Mouse (Mus musculus): ENCODE data around the gene Atp13a5.
A peak's percentile ranks its signal among the peaks of the same experiment; 100 is the strongest.

The Atp13a5 gene

DNA sequence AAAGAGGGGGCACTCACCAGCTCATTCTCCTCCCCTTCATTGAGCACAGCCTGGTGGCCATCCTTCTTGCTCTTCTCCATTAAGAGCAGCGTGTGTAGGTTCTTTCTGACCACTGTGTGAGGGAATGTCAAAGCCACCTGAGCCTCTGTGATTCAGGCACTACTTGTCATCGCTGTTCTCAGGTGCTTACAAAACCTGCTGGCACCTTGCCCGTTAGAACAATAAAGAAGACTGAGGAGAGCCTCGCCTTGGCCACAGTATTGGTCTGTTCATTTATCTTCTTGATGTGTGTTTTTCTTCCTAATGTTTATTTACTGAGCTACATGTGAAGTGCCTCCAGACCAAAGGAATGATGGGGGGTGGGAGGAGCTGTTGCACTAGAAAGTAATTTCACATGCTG is at the start of gene Atp13a5:
Gene Atp13a5, minus strand, starts transcription at position 275 of the 400 bp plus-strand sequence.
- TF ChIP-seq GATA4 (IDR thresholded peaks at IDR 0.05; ENCODE audit: insufficient replicate concordance, low read length), result no peak

DNA sequence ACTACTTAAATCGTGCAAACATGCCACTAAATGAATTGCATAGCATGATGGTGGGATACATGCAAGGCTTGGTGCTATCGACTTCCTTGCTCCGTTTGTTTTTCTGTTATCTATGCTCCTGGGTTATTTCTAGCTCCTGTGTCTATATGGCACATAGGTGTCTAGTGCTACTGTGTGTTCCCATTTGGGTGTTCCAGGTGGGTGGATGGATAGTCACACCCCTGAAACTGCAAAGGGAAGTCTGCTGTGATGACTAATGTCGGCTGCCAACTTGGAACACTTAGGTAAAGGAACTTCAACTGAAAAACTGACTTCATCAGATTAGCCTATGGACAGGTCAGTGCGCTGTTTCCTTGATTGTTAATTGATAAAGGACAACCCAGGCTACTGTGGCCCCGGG is 36.3 kb upstream of the Atp13a5 start:
- no peak for TF ChIP-seq GATA4 (IDR thresholded peaks at IDR 0.05; ENCODE audit: insufficient replicate concordance, low read length)

DNA sequence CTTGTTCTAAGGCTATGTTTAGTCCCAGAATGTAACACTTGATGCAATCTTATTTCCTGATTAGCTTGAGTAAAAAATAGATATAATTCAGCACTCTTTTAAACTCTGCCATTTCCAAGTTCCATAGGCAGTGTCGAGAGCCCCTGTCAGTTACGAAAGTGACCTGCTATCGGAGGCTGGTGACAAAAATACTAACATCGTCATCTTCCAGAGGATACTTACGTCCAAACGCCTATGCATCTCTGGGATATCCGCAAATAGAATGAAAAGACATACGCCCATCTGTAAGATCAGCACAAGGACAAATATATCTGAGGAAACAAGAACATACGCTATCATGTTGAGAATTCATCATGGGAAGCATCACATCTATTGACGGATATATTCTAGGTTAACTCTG is 28.8 kb upstream of the Atp13a5 start:
- no peak for TF ChIP-seq GATA4 (IDR thresholded peaks at IDR 0.05; ENCODE audit: insufficient replicate concordance, low read length)

DNA sequence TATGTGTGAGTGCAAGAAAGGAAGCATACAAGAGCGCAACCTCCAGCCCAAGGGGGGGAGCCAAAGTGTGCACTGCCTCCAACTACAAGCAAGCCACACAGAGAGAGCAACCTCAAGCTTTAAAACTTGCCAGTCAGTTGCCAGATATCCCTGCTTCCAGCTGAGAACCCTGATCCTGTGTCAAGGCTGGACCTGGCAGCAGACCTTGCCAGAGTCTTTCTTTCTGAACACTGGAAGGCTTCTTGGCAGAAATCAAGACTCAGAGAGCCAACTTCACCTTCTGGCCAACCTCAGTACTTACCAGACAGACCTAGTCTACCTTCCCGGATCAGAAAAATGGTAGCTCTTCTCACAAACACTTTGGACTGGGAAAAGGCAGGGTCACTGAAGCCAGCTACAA is 20.5 kb upstream of the Atp13a5 start:
- TF ChIP-seq GATA4 (IDR thresholded peaks at IDR 0.05; ENCODE audit: insufficient replicate concordance, low read length), result no peak

DNA sequence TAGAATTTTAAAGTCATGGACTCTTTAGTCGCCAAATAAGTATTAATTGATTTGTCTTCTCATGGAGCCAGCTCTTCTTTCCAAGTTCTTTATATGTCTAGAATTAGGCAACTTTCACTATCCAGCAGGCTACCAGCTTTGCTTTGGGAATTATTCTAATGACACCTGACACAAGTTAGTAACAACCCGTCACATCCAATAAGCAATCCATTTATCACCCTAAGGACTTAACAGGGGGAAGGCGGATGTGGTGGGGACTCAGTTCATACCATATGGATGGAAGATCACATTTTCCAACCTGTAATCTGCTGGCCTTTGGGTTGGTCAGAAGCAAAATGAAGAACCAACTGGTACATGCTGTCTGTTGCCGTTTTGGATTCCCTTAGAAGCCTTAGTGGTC is 6.2 kb upstream of the Atp13a5 start:
- TF ChIP-seq GATA4 (IDR thresholded peaks at IDR 0.05; ENCODE audit: insufficient replicate concordance, low read length), result no peak

DNA sequence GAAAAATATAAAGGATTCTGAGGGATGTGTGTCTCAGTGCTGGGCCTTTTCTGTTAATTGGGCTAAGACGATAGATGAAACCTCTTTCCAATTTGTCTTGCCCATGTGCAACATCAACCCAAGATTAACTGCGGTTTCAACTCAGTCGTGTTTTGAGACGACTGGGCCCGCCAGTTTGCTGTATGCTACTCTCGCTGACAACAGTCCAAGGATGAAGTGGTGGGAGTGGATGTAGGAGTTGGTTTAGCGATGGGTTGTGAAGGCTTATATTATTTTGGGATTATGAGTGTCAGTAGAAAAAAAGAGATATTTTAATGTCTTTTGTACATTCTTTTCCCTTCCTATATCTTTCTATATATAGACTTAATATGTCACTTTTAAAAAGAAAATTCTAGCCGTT is 3.9 kb downstream of the Atp13a5 start:
- TF ChIP-seq GATA4 (IDR thresholded peaks at IDR 0.05; ENCODE audit: insufficient replicate concordance, low read length), result no peak

DNA sequence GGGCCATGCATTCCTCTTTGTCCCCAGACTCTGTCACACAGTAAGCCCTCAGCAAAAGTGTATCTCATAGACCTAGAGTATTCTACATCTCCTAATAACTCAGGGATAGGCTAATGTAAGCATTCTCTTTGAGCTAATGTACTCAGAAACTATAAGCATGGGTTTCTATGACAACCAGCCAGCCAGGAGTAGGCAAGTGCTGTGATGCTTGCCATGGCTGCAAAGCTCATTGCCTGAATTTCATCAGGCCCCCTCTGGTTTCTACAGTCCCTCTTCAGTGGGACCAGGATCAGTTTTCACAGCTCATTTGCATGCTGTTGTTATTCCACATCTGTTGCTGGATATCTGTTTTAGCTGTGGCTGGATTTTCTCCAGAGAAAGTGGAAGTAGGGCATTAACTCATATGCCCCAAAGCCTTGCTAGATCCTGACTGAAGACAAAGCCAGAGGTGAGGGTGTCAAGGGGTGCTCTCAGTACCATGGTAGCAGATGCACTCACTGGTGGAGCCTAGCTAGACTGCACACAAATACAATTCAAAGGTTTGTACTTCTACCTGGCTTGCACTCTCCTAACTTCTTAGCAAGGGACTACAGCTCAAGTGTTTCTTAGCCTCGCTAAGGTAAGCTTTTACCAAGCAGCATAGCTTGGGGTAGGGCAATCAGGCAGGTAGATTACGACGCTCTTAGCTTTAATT is 47.0 kb downstream of the Atp13a5 start:
- TF ChIP-seq GATA4 (IDR thresholded peaks at IDR 0.05; ENCODE audit: insufficient replicate concordance, low read length), result no peak

DNA sequence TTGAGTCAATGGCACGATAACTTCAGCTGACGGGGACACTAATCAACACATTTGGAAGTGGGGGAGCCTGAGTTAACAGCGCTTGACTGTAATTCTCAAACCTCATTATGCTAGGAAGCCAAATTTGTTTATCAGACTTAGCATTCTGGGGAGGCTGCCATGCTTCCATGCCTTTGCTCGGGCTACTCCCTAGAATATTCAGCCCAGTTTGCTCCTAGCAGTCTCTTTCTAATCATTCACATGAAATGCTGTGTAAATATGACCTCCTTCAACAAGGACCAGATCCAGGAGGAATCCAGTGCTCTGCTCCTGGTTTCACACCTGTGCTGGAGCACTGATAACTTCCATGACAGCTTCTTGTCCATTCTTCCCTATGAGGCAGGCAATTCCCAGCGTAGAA is 47.6 kb downstream of the Atp13a5 start:
- TF ChIP-seq GATA4 (IDR thresholded peaks at IDR 0.05; ENCODE audit: insufficient replicate concordance, low read length), result no peak

DNA sequence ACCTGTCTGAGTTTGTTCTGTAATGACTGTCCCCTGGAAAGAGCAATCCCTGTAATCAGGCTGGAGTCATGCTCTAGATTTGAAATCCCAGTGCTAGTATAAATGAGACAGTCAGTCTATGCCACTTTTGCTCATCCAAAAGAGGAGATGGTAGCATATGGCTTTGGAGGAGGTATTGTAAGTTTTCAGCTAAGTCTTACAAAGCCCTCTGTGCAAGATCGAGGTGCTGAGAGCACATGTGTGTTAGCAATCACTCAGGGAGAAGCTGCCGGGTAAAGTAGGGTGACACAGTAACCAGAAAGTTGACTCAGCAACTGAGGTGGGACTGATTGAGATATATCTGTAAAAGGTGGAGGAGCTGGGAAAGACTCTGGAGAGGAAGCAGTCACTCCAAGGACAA is 49.3 kb downstream of the Atp13a5 start:
- no peak for TF ChIP-seq GATA4 (IDR thresholded peaks at IDR 0.05; ENCODE audit: insufficient replicate concordance, low read length)

DNA sequence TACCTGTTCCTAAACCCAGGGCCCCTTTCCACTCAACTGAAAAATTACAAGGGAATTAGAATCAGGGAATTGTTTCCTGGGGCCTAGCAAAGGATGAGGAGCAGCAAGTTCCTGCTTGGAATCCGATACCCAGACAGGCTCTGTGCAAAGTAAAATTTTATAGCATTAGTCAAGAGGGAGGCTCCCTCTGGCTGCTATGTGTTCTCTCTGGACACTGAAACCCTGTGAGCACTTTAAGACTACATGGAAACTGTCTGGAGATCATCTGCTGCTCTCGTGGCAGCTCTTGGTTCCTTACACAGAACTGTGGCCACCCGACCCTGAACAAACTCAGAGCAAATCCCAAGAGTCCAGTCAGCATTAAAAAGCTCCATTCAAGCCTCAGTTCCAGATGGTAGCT is 50.6 kb downstream of the Atp13a5 start:
- TF ChIP-seq GATA4 (IDR thresholded peaks at IDR 0.05; ENCODE audit: insufficient replicate concordance, low read length), result no peak

DNA sequence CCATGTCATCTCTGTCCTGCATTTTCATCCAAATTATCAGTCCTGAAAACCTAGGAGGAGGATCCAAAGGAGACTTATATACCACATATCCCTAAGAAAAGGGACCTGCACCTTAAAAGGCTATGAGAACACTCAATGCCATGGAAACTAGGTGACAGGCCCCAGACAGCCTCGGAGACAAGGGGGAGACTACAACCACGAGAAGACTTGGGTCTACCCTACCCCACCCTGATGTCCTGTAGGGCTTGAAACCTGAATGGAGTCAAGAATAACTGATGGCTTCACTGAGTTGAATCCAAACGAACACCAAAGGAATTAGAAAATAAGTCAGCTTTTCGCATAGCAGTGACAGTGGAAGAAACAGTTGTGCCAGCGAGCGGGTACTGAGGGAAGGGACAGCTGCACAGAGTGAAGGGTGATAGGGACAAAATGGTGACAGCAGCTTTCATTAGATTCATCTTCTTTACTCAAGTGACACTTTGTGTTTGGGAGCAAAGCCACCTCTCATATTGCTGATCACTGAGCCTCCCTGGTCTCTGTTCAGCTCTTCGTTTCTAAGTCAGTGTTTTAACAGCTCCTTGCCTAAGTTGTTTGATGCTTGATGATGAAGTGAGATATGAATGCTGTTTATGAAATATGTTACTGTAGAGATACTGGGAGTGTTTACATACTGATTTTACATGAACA is 53.2 kb downstream of the Atp13a5 start:
- no peak for TF ChIP-seq GATA4 (IDR thresholded peaks at IDR 0.05; ENCODE audit: insufficient replicate concordance, low read length)

DNA sequence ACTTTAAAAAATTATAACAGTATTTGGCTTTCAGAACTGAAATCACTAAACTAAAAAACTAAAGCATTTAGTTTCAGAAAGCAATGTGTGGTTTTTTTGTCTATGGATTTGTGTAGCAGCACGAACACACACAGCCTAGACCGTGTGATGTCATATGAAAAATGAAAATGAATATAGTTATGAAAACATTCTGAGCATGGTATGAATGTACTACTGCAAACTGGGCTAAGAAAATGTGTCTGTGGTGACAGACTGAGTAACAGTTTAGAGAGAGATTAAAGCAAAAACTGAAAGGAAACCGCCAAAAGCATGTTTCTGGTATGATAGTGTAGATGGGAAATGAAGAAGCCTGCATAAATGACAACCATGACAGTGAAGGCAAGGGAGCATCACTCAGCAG is 57.8 kb downstream of the Atp13a5 start:
- no peak for TF ChIP-seq GATA4 (IDR thresholded peaks at IDR 0.05; ENCODE audit: insufficient replicate concordance, low read length)

DNA sequence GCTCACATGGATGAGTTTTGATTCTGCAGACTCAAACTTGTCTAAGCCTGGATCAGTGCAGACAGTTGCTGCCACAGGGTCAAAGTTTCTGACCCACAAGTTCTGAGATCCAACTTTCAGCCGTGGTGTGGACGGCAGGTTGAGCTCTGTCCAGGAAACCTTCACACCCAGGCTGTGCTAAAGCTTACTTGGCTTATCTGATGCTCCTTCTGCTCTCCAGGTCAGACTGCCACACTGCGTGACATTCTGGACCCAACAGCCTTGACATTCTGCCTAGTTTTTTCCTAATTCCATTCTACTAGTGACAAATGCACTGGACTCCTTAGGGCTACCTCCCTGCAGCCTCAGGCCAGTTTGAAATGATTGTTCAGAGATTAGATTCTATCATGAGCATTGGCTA is 63.1 kb downstream of the Atp13a5 start:
- peak; percentile 94 for TF ChIP-seq GATA4 (IDR thresholded peaks at IDR 0.05; ENCODE audit: insufficient replicate concordance, low read length)

DNA sequence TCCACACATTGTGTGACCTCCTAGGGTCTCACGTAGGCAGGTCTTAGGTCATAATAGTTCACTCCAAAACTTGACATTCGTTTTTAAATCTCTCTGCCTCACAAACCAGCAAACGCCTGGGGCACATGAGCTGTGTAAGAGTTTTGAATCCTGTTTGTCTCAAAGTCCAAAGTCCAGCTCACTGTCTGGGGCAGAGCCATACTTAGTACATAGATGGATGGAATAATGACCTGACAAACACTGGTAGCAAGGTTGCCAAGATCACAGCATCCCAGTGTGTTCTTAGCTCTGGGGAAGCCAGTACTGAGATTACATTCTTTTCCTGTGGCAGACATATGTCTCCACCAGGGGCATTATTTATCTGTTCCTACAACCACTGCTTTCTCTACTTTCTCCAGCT is 63.5 kb downstream of the Atp13a5 start:
- no peak for TF ChIP-seq GATA4 (IDR thresholded peaks at IDR 0.05; ENCODE audit: insufficient replicate concordance, low read length)

DNA sequence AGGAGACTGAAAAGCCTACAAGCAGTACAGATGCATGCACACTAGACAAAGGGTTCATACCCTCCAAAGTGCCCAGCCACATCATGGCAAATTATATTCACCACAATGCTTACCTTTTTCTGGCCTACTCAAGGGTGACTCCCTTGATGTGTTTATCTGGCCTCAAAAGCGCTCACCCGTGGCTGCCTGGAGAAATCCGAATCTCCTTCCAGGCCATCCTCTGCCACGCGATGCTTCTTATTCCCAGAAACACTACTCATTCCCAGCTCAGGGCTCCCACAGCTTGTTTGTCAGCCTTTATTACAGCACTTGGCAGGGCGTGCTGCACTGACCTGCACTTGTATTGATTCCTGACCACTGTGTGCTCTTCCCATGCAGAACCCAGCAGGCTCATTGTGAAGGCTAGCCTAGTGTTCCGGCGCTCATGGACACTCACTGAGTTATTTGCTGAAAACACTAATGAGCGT is 80.9 kb downstream of the Atp13a5 start:
- TF ChIP-seq GATA4 (IDR thresholded peaks at IDR 0.05; ENCODE audit: insufficient replicate concordance, low read length), result no peak

DNA sequence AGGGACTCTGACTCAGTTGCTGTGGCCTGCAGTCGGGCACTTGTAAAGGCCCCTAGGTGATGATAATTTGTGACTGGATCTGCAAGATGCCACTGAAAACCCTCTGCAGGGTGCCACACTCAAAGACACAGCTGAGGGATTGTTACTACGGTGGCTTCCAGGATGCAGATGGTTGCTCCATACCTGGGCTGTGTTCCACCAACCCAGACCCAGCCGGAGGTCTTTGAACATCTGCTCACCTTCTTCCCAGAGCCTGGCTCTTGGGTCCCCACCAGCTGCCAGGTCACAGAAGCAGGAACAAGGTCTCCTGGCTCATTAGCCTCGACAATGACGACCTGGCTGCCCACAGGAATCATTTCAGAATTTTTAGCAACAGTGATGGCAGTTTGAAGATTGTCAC is 97.8 kb downstream of the Atp13a5 start:
- TF ChIP-seq GATA4 (IDR thresholded peaks at IDR 0.05; ENCODE audit: insufficient replicate concordance, low read length), result no peak

DNA sequence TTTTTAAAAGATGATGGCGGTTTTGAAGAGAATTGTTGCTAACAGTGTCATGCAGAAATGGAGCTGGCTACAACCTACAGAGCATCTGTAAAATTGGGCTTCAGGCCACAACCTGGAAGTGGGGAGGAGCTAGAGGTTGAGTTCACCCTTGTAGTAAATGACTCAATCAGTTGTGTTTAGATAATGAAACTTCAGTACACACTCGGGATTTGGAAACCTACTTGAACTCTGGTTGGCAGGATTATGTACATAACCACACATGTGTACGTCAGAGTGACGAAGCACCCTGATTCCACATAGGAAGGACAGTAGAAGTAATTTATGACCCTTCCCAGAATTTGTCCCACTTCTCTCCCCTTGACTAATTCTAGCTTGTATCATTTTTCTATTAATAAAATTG is 124.2 kb downstream of the Atp13a5 start:
- no peak for TF ChIP-seq GATA4 (IDR thresholded peaks at IDR 0.05; ENCODE audit: insufficient replicate concordance, low read length)

Data from liver, adult (tissue).